Mouse (Mus musculus) kidney, postnatal 0 days (tissue): ENCODE data around the gene Dap3. TPM values are rescaled to one million over a fixed set of nuclear protein-coding genes. Genes with fewer than 3 reads are reported as not detected.

ENCODE experiments used
- ATAC-seq: fragments of 200-750 bp; cut with Nextera tagmentation; replicated peaks from 2 replicates; pipeline ENCODE4 v1.8.0; 2017; ENCODE audit warnings: low read depth, moderate number of reproducible peaks, moderate TSS enrichment, moderate library complexity; ENCODE audit not compliant: low FRiP score
- DNase-seq: peaks from one replicate; pipeline ENCODE4 v3.0.0-alpha.2; 2016; ENCODE audit warnings: low spot score
- H3K27ac ChIP-seq: fragments of 300-500 bp; sonication (generic); 2 replicates; pipeline ENCODE4 v1.5.1; 2014; ENCODE audit warnings: mild to moderate bottlenecking
- H3K27me3 ChIP-seq: fragments of 300-500 bp; sonication (generic); 2 replicates; pipeline ENCODE4 v1.6.1; 2014; ENCODE audit warnings: low read length, mixed read lengths; ENCODE audit not compliant: insufficient read depth
- H3K36me3 ChIP-seq: fragments of 300-500 bp; sonication (generic); 2 replicates; pipeline ENCODE4 v1.6.1; 2014; ENCODE audit warnings: low read length, mixed read lengths; ENCODE audit not compliant: insufficient read depth
- H3K4me1 ChIP-seq: fragments of 300-500 bp; sonication (generic); replicated peaks from 2 replicates; pipeline ENCODE4 v1.6.1; 2014; ENCODE audit warnings: antibody characterized with exemption, low read length, mixed read lengths; ENCODE audit not compliant: insufficient read depth
- H3K4me2 ChIP-seq: fragments of 300-500 bp; sonication (generic); 2 replicates; pipeline ENCODE4 v1.6.1; 2014; ENCODE audit warnings: mild to moderate bottlenecking, low read length, moderate library complexity, mixed read lengths
- H3K4me3 ChIP-seq: fragments of 300-500 bp; sonication (generic); replicated peaks from 2 replicates; pipeline ENCODE4 v1.5.1; 2014; ENCODE audit warnings: low read depth, low read length
- H3K9ac ChIP-seq: fragments of 300-500 bp; sonication (generic); 2 replicates; pipeline ENCODE4 v1.6.1; 2014; ENCODE audit warnings: low read depth, low read length
- H3K9me3 ChIP-seq: fragments of 300-500 bp; sonication (generic); replicated peaks from 2 replicates; pipeline ENCODE4 v1.6.1; 2016; ENCODE audit warnings: low read length, inconsistent platforms, mixed read lengths
- CTCF ChIP-seq: IDR thresholded peaks from 2 replicates; pipeline ENCODE4 v1.5.1; 2016; ENCODE audit warnings: antibody characterized with exemption, low read depth, mild to moderate bottlenecking, moderate library complexity
- WGBS: fragments of 180-500 bp; shearing (Covaris S2); extraction: QIAGEN DNeasy Blood & Tissue Kit; methylation state at CpG from one replicate; pipeline ENCODE4 v1.1.7; 2014; 5-methylcytosine and 5-hydroxymethylcytosine counted together
- polyA plus RNA-seq: library from polyadenylated mRNA; unstranded; fragments of >200 nt; fragmentation: Nextera tagmentation; extraction: Ambion mirVana; gene quantifications from 2 replicates; pipeline ENCODE4 v1.2.1, GENCODE M21; 2015

The Dap3 gene
- polyA plus RNA-seq, 1 experiment from 2014 or later, result 150 TPM

DNA sequence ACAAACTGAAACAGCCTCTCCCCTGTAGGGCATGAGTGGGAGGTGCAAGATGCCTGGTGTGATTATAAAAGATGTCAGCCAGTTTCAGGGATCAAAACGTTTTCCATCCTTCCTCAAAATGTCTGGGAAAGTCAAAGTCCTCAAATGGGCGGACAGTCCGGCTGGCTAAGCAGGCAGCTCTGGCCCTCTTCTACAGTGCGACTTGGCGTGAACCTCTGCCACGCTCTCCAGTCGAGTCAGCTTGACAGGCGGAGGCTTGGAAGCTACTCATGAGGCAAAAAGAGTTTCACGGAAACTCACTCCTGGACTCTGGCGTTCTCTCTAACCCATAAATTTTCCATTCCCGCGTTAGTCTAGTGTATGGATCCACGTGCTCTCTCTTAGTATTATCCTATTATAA lies 32.0 kb downstream of the Dap3 start:
- no peak overlapping the region for H3K4me2 ChIP-seq
- WGBS, result 47% methylated on average over 13 of the region's 13 CpGs
- no peak overlapping the region for H3K4me3 ChIP-seq
- H3K27ac ChIP-seq, result peak overlapping the region; percentile 58; the same call in 1 of the 2 replicates
- H3K27me3 ChIP-seq, result no peaks in the 10 kb centered on the region
- no peak for TF ChIP-seq CTCF
- DNase-seq (no peak), ATAC-seq (no peak)
- peaks cover 23% of the 10 kb centered on the region for H3K36me3 ChIP-seq
- no peaks in the 10 kb centered on the region; the same call in 1 of the 2 replicates for H3K4me1 ChIP-seq
- no peak overlapping the region for H3K9ac ChIP-seq
- H3K9me3 ChIP-seq, result 0 out of 2 replicates have a peak, but pooled peaks cover 3% of the 10 kb centered on the region

DNA sequence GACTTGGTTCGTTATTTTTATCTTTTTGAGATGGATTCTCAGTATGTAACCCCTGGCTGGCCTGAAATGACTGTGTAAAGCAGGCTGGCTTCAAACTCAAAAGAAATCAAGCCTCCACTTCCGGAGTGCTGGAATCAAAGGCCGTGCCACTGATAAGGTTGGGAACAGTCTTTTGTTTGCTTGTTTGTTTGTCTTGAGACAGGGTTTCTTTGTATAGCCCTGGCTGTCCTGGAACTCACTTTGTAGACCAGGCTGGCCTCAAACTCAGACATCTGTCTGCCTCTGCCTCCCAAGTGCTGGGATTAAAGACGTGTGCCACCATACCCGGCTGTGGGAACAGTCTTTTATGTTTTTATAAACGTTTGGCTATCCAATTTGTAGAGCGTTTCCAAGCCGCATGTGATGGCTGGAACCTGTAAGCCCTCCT lies 36.6 kb downstream of the Dap3 start:
- H3K27ac ChIP-seq, result peak overlapping the region; percentile 92
- H3K36me3 ChIP-seq, result peaks cover 27% of the 10 kb centered on the region
- peak overlapping the region; percentile 90 for H3K4me2 ChIP-seq
- H3K4me3 ChIP-seq, result peak overlapping the region; percentile 72
- peak overlapping the region; percentile 75 for H3K9ac ChIP-seq
- WGBS, result 22% methylated on average over 8 of the region's 8 CpGs
- ATAC-seq (no peak), DNase-seq (no peak)
- H3K27me3 ChIP-seq, result no peaks in the 10 kb centered on the region
- no peaks in the 10 kb centered on the region; the same call in 1 of the 2 replicates for H3K4me1 ChIP-seq
- TF ChIP-seq CTCF, result no peak
- no peaks in the 10 kb centered on the region for H3K9me3 ChIP-seq

DNA sequence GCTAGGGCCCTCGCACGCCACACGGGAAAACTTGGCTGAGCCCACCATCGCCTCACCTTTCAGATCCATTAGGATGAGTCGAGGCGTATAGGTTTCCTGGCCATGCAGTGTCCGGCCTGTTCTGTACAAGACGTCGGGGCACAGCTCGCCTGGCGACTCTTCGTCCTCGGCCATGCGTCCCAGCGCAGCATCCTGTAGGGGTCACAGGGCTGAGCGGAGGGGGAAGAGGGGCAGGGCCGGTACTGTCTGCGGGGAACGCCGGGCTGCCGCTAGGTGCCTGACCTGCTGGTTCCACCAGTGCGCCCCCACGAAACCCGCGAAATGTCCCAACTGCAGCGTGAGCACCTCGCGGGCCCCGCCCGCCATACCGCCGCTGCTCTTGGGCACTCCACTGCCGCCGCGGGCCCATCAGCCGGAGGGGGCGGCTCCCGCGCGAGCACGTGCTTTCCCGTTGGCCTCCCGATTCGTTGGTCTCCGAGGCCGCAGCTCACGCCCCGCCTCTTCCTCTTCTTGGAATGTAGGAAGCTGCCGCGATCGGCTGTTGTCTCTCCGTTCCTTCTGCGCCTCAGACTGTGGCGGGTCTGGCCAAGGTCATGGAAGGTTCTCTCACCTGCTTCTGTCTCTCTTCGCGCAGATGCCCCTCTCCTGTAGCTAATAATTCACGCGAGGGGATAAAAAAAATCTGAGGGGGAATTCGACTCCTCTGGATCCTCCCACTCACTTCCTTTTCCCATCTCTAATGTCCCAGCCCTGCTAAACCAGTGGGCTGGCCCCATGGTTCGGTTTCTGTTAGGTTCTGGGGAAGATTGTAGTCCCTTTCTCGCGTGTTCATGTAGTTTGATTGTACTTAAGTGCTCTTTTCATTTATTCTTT lies 37.2 kb downstream of the Dap3 start, which contains the start of gene Msto1:
Gene Msto1 (minus strand): TSS at position 489 of the 873 bp plus-strand sequence.
- 0 out of 2 replicates have a peak, but pooled peaks have one; percentile 6 for TF ChIP-seq CTCF

DNA sequence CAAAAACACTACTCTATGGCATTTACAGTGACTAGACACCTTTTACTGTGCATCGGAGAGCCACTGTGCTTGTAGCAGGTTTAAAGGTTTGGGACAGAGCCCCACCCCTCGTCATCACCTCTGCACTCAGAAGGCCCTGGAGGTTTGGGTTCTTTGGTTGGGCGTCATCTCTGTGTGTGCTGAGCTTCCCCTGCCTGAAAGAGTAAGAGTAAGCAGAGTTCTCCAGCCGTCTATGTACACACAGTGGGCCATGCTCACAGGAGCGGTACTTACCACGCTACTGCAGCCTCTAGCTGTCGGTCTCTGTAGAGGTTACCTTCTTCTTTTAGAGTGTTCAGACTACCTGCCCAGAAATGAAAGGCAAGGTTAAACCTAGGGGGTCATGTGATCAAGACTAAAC lies 38.4 kb downstream of the Dap3 start:
- no peak for ATAC-seq
- Histone ChIP-seq H3K36me3 (peaks cover 45% of the 10 kb centered on the region), H3K27me3 (no peaks in the 10 kb centered on the region), H3K4me3 (no peak overlapping the region), H3K4me1 (no peaks in the 10 kb centered on the region; the same call in 1 of the 2 replicates), H3K4me2 (peak overlapping the region; percentile 90; the same call in 1 of the 2 replicates), H3K9me3 (no peaks in the 10 kb centered on the region), H3K27ac (no peak overlapping the region), H3K9ac (no peak overlapping the region)
- DNase-seq, result no peak
- no peak for TF ChIP-seq CTCF
- 89% methylated on average over 7 of the region's 7 CpGs for WGBS

More for the DNA sequence above, 37.2 kb downstream of the Dap3 start, which contains the start of gene Msto1:
- Histone ChIP-seq H3K36me3 (peaks cover 33% of the 10 kb centered on the region), H3K4me2 (peak within 1 kb of the TSS; percentile 90), H3K27me3 (no peaks in the 10 kb centered on the region), H3K4me1 (no peaks in the 10 kb centered on the region; the same call in 1 of the 2 replicates), H3K4me3 (peak within 1 kb of the TSS; percentile 72), H3K27ac (peak within 1 kb of the TSS; percentile 92), H3K9me3 (no peaks in the 10 kb centered on the region), H3K9ac (peak within 1 kb of the TSS; percentile 75)
- under 1% methylated on average over 62 of the region's 62 CpGs for WGBS
- peak; percentile 94 for ATAC-seq
- peak; percentile 98 for DNase-seq

DNA sequence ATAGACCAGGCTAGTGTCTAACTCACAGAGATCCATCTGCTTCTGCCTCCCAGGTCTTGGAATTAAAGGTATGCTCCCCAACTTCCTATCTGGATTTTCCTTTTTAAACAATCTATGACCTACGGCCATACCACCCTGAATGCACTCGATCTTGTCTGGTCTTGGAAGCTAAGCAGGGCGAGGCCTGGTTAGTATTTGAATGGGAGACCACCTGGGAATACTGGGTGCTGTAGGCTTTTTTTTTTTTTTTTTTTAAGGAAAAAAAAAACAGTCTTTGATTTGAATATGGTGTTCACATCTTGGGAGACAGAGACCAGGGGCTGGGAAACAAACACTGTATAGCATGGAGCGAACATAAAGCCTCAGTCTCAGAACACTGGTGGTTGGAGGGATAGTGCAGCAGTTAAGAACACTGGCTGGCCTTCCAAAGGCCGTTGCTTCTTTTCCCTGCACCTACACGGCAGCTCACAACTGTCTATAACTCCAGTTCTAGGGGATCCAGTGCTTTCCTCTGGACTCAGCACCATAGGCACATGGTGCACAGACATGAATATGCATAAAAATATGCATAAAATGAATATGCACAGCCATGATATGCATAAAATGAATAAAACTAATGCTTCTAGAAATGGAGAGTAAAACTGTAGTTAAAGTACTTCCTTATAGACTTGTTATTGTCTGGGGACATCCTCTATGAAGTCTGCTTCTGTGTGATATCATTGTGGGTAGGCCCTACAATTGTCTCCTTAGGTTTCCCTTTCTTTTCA lies 44.4 kb downstream of the Dap3 start:
- Histone ChIP-seq H3K9ac (no peak overlapping the region), H3K9me3 (no peaks in the 10 kb centered on the region), H3K4me3 (no peak overlapping the region), H3K4me1 (no peaks in the 10 kb centered on the region), H3K27me3 (no peaks in the 10 kb centered on the region), H3K4me2 (no peak overlapping the region), H3K27ac (no peak overlapping the region), H3K36me3 (peaks cover 76% of the 10 kb centered on the region)
- TF ChIP-seq CTCF, result no peak
- WGBS, result 89% methylated on average over 6 of the region's 6 CpGs
- no peak for DNase-seq
- ATAC-seq, result no peak

DNA sequence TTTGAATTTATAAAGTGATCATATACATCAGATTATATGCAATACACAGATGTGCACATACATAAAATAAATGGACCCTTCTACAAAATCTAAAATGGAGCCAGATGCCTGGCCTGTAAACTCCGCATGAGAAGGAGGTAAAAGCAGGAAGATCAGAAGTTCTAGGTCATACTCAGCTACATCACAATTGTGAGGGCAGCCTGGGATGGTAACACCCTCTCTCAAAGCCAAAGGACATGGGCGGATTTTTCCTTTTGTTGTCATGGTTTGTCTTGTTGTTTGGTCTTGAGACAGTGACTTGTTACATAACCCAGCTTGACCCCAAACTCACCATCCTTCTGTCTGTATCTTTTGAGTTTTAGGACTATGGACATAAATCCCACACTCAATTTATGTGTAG lies 45.2 kb downstream of the Dap3 start:
- Histone ChIP-seq H3K4me3 (no peak overlapping the region), H3K9ac (no peak overlapping the region), H3K4me2 (no peak overlapping the region), H3K27ac (no peak overlapping the region), H3K4me1 (no peaks in the 10 kb centered on the region), H3K27me3 (no peaks in the 10 kb centered on the region), H3K36me3 (peaks cover 68% of the 10 kb centered on the region), H3K9me3 (no peaks in the 10 kb centered on the region)
- ATAC-seq, result no peak
- 96% methylated on average over 2 of the region's 2 CpGs for WGBS
- DNase-seq, result no peak
- TF ChIP-seq CTCF, result no peak
